Mouse (Mus musculus) cerebellum, postnatal 4 days (tissue): ENCODE results near the gene Psmd4.
A peak's percentile ranks its signal among the peaks of the same experiment; 100 is the strongest.
"Not testable (repeated sequence)": the region's sequence is repeated elsewhere in the genome, so short reads cannot be mapped to it uniquely, and the experiment has no call there.

ENCODE experiments used
- DNase-seq, 2 experiments: peaks; one replicate each; pipeline ENCODE4 v3.0.0; 2022; ENCODE audit warnings: low spot score in 2 of 2, mixed read lengths in 1 of 2

Gene Psmd4

DNA sequence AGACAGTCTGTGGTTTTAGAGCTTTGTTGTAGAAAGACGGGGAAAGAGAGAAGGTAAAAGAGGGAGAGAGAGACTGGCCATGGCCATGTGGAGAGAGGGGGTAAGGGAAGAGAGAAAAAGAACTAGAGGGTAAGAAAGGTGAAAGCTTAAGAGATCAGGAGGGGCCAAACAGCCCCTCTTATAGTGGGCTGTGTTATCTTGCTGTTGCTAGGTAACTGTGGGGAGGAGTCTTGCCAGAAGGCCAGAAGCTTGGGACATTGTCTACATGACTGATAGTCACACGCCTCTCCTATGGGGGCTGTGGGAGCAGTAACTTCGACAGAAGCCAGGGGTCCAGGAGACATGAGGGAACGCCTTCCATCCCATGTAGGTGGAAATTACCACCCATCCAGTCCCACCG lies 17.2 kb downstream of the Psmd4 start:
- no peak for DNase-seq

DNA sequence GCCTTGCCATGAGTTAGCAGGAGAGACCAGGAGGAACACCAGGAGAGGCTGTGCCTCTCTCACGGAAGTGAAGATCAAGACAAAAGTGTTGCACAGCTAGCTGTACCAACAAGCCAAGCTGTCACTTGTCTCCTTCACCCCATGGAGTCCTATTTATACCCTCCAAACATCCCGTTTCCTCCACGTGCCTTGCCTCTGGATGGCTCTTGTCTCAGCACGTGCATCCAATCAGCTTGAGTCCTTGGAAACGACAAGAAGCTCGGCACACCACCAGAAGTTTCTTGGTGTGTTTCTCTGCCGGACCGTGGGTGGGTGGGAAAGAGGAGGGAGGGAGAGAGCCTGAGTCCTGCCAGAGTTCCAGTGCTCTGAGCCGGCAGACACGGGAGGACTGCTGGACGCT lies 17.9 kb downstream of the Psmd4 start:
- no peak for DNase-seq

DNA sequence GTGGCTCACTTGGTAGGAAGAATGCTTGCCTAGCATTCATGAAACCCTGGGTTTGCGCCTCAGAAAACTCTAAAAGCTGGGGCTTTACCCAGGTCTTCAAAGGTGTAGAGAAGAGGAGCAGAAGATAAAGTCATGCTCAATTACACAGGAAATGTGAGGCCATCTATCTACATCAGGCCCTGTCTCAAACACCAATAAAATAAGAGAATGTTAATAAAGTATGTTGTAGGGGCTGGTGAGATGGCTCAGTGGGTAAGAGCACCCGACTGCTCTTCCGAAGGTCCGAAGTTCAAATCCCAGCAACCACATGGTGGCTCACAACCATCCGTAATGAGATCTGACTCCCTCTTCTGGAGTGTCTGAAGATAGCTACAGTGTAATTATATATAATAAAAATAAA lies 21.5 kb downstream of the Psmd4 start:
- not testable (repeated sequence) for DNase-seq

DNA sequence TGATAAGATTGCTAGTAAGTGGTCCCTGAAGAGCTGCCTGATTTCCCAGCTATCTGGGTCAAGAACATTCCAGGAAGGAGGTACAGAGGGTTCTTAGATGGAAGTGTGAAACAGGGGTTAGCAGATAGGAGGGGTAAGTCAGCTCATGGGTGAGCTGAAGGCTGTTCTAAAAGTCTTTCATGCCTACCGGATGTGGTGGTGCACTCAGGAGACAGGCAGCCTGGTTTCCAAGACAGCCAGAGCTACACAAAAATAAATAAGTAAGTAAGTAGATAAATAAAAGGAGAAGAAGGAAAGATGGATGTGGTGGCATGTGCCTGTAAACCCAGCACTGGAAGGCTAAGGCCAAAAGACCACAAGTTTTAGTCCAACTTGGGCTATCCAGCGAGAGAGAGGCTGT lies 23.7 kb downstream of the Psmd4 start:
- no peak for DNase-seq

DNA sequence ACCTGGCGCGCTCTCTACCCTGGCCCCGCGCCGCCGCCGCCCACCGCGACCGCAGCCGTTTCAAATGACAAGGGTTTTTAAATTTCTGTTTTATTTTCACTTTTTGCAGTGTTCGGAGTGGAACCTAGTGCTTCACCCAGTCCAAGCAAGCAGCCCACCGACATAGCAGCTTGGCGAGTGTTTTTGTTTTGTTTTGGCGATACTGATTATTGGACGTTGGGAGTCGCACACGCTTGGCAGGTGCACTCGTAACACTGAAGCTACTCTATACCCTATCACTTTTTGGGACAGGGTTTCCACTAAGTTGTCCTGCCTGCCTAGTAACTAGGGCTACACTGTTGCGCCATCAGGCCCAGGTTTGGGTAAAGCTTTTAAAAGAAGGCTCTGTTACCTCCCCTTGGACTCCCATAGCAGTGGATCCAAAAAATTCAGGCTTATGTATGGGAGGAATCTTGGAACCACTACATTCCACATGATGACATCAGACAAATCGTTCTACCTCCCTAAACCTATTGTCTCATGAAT lies 25.8 kb downstream of the Psmd4 start:
- no peak for DNase-seq

DNA sequence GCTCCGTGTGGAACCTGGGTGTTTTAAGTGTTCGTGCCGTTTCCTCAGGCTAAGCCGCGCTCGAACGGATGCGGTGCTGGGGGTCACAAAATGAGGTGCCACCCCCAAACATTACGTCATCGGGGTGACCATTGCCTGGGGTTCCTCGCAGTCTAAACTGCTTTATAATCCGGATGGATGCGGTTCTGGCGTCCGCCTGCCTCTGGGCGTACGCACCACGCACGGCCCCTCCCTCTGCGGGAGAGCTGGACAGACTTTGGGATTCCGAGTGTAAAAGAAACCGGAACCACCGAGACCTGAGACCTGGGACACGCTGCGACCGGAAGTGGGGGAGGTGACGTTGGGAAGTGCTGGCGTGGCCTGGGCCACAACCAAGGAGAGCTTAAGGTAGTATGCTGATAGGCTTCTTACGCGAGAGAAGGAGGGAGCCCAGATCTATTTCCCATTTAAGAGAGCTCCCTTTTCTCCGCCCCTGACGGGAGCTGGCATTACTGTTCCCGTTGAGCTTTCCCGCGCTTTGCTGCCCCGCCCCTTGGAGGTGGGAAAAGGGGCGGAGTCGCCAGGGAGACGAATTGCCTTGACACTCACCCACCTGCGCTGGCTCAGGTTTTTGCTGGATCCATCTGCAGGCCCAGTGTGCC lies 26.4 kb downstream of the Psmd4 start:
- DNase-seq: peak; percentile 62 to 90

DNA sequence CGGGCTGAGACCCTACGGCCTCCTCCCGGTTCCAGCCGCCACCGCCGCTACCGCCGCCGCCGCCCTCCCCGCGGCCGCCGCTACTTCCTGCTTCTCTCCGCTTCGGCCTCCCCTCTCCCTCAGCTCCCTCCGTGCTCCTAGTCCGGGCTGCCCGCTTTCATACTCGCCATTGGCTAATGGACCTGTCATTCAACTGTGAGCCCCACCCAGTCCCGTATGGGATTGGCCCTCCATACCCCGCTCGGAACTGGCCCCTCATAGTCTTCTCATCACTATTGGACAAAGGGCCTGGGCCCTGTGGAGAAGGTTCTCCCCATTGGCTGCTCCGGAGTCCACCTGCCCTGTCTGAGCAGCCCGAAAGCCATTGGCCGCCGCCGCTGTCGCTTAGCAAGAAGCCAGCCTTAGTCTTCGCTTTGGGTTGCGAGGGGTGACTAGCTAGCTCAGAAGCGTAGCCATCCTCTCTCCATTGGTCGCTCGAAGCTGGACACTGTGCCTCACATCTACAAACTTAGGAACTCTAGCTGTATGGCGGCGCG lies 27.0 kb downstream of the Psmd4 start, which contains the start of gene Zfp687:
Gene Zfp687 (minus strand): TSS at position 112 of the 536 bp plus-strand sequence.
- peak; percentile 98 to 100 for DNase-seq

DNA sequence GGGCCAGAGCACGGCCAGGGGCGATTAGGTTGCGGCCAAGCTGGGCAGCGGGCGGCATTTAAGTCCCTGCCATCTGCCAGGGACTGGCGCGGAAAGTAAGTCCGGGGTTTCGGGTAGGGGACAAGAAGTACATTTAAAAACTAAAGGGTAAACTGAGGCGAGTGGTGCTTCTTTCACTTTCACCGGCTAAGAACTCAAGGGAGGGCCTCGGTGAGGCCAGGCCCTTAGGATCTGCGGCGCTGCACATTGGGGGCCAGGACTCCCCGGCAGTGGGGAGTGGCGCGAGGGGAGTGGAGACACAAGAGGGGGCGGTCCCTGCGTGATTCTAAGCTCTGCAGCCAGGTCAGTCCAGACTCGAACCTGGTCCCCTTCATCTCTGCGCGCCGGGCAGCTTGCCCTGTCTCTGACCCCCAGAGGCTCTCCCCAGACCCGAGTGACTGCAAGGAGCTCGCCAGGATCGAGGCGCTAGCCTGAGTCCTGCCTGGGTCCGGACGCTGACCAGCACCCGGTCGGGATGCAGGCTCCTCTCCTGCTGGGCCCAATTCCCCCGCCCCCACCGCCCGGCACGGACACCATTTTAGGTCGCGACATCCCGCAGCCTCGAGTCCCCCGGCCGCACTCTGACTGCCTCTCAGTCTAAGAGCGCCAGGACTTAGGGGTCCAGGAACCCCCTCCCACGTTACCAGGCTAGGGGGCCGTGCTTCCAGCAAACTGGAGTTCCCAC lies 27.8 kb downstream of the Psmd4 start:
- peak in 1 of 2 experiments; percentile 32 for DNase-seq

DNA sequence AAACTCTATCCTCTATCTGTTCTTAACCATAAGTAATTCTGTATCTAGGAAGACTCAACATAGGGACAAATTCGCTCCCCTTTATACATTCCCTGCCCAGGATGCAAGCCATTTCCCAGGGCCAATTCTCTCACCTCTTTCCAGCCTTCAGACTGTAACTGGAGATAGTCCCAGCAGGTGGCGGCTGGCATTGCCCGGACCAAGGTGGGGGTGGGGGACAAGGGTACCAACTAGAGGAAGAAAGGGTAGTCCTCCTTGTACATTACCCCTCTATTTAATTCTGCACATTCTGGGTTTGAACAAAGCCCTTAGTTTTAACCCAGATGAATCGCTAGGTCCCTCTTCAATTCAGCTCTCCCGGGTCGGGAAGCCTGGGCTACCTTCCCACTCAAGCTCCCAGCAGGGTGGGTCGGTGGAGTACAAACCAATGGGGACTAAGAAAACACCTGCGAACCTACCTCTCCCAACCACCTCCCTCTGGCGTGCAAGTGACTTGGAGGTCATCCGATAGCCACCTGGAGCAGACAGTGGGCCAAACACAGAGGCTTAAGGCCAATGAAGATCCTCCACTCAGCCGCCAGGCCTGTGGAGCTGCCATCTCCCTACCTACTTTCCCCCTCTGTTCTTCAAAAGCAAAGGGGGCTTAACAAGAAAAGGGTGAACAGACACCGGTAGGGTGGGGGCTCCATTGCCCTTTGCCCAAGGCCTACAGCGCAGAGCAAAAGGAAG lies 28.6 kb downstream of the Psmd4 start:
- peak in 1 of 2 experiments; percentile 24 for DNase-seq

DNA sequence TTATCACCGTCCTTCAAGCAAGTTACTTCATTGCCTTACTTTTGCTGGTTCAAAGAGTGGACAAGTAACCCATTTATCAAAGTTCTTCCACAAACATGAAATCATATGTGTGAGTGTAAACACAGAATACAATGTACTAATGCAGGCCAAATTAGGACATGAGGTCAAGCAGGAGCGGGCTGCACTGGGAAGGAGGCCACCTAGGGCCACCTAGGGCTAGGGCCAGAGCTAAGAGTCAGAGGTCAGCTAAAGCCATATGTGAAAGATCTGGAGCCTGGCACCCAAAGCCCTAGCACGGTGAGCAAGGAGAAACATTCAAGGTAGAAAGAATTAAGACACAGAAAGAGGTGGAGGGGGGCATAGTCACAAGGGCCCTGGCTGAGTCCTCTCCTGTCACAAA lies 29.4 kb downstream of the Psmd4 start:
- DNase-seq: no peak

DNA sequence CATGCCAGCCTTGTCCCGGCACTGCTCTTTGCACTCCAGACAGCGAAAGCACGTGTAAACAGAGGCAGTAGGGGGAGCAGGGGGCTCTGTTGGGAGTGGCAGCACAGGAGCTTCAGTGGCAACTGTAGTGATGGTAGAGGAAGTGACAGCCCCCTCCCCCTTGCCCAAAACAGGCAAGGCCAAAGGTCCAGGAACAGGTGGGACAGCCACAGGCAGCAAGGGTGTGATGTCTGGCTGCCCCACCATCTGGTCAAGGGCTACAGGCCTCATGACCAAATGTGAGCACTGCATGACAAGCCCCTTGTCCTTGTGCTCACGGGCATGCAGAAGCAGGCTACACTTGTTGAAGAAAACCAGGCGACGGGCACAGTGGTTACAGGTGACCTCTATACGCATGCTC lies 32.0 kb downstream of the Psmd4 start:
- no peak for DNase-seq

DNA sequence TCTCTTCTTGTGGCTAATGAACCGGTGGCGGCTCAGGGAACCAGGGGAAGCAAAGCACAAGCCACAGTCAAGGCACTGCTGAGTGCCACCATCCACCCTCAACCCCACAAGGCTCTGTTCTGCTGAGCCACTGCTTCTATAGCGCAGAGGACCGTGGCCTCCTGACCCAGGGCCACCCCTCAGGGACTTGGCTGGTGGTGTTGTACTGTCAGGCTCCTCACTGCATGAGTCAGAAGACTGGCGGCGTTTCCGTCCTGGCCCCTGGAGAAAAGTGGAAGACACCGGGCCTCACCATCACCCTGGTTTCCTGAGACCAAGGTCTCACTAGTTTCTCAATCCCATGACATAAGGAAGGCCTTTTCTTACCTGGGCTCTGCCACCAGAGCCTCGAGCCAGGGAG lies 34.7 kb downstream of the Psmd4 start:
- no peak for DNase-seq

DNA sequence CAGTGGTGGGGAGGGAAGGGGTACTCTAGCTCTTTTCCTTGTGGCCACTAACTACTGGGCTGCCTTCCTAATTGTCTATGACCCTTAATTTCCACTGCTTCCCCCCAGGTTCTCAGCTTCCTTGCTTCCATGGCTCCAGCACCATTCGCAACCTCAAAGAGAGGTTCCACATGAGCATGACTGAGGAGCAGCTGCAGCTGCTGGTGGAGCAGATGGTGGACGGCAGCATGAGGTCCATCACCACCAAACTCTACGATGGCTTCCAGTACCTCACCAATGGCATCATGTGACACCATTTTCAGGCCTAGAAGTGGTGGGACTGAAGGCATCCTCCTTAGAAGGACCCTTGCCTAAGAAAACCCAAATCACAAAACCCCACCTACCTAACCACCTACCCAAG lies 36.8 kb downstream of the Psmd4 start:
- DNase-seq: no peak

DNA sequence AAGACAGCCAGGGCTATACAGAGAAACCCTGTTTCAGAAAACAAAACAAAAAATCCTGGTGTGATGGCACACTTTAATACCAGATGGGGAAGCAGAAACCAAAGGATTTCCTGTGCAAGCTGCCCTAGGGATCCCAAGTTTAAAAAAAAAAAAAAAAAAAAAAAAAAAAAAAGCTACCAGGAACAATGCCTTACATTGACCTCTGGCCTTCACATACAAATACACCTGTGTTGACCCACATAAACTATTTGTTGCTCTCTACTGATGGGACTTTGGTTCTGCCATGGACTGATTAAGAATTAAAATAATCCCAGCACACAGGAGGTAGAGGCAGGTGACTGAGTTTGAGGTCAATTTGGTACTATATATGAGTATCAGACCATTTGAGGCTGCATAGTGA lies 39.1 kb downstream of the Psmd4 start:
- no peak for DNase-seq

DNA sequence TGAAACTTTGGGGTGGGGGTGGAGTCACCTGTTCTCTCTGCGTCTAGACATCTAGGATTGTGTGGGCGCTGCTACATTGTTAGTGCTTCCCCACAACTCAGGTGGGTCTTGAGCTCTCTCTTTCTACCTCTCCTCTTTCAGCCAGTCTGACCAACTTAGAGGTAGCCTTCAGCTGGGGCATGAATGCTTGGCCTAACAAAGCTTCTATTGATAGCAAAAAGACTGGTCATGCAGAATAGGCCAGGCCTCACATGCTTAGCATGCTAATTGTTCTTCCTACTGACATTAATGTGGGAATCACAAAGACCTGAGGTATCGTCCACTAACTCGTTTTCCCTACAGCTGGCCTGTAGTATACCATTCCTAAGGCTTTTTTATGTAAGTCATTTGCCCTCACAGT lies 39.8 kb downstream of the Psmd4 start:
- DNase-seq: no peak

DNA sequence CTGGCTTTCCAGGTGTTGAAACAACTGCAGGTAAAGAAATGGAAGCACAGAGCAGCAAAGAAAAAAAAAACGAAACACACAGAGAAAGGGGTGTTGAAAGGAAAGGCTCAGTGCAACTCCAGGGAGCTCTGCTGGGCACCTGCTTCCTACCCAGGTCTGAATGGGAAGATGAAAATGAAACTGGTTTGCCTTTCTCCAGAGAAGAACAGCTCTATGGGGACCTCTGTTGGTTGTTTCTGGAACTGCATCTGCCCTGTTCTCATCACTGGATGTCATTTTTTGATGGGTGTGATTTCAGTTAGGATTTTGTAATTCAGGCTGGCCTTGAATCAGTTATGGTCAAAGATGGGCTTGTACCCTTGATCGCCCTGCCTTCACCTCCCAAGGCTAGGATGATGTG lies 45.5 kb downstream of the Psmd4 start:
- DNase-seq: peak; percentile 72 to 87

DNA sequence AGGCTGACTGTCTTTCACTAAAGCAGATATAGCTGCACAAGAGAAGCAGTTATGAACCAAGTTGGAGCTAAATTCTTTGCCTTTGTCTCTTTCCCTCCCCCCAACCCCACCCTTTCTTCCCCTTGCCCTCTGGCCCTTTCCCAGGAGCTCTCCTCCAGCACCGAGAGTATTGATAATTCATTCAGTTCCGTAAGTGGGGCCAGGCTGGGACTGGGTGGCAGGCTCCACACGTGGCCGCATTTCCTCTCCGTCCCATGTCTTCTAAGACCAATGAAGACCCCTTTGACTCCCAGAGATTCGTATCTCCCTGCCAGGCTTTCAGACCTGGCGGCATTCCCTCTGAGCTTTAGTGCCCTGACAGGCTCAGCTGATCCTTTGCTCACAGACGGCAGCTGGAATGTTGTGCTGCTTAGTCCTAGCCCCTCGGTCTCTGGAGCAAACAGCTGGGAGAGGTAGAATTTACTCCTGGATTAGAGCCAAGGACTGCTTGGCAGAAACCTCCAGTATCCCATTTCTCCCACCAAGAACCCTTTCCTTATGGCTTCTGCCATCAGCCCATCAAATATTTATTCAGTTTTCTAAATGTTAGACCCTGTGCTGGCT lies 53.2 kb downstream of the Psmd4 start:
- DNase-seq: no peak

DNA sequence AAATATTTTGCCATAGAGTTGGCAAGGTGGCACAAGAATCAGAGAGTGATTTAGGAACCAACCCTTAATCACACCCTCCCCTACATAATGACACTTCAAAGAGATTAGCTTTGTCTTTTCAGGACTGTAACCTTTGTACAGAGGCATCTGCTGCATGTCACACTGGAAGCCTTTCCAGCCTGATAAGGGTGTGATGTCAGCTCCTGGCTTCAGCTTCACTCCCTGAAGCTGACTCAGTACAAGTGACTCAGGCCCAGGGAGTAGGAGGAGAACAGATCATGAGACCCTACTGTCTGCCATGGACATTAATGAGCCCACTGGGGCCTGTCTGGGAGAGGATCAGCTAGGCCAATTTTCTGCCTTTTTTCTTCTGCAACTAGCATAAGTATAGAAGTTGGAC lies 54.8 kb downstream of the Psmd4 start:
- no peak for DNase-seq

DNA sequence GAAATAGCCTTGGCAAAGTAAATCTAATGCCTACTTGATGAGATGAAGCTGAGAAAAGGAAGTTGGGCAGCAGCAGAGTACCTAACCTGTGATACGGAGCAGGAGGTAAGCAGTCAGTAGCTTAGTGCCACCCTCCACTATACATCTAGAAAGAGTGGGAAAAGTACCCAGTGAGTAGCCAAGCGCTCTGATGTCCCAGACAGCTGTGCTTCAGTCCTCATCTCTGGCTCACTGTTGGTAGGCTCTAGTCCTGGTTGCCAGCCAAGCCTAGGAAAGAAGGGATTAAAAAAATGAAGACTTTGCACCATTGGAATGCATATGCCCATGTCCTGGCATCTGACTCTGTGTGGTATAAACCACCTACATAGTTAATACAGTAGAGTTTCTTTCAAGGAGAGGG lies 56.9 kb downstream of the Psmd4 start:
- DNase-seq: no peak

DNA sequence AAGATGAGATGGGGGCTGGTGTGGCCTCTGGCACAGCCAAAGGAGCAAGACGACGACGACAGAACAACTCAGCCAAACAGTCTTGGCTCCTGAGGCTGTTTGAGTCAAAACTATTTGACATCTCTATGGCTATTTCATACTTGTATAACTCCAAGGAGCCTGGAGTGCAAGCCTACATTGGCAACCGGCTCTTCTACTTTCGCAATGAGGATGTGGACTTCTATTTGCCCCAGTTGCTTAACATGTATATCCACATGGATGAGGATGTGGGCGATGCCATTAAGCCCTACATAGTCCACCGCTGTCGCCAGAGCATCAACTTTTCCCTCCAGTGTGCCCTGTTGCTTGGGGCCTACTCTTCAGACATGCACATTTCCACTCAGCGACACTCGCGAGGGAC lies 58.1 kb downstream of the Psmd4 start:
- DNase-seq: no peak
